Mouse (Mus musculus) heart, adult 2 months (tissue): ENCODE measurements around the gene Wbp2.

ENCODE experiments used
- EP300 ChIP-seq: fragments of 200-500 bp; IDR thresholded peaks from 2 replicates; pipeline ENCODE4 v1.6.1; 2011; ENCODE audit warnings: low read depth, low read length, control low read depth; ENCODE audit not compliant: insufficient read depth
- POLR2A ChIP-seq: fragments of 200-500 bp; IDR thresholded peaks from 2 replicates; pipeline ENCODE4 v1.6.1; 2011; ENCODE audit warnings: mild to moderate bottlenecking, low read depth, low read length, control low read depth; ENCODE audit not compliant: insufficient read depth

- TF ChIP-seq EP300 (no peak), POLR2A (no peak)
These were observed 52.2 kb downstream of the Wbp2 start for GRCm38 (mm10) chr11:116034584-116034983.
